In the genomic region with DNA sequence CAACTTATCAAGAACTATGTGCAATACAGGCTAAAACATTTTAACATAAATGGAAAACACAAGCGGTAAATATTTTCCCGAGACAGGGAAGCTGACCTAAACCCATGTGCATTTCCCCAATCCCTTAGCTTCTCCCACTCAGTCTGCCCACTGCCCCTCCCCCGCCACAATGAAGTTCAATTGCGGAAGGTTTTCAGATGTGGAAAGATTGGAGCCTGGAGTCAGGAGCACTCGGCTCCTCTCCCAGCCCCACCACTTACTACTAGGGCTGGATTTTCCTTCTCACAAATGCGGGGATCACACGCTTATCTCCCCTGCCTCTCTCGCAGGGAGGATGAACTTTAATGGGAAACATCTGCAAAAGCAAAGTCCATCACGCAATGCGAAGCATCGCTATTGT, we compare ENCODE assay signal across 9 mouse cellular contexts.
DNase-seq lines count a peak whose midpoint lies in the region; ATAC-seq and TF ChIP-seq lines count a peak whose summit lies in the region.
"Had no signal": no experiment of that assay in that cellular context is flagged by ENCODE, and none has a peak within 500 bp of the region (broad histone marks: within the 10 kb centered on the region; RNA-seq: fewer than 3 reads in every experiment).

No protein-coding gene starts in this region.

- no peaks in the 10 kb centered on the region for H3K9me3 ChIP-seq in forebrain, embryonic 12.5 days
- no peaks in the 10 kb centered on the region for H3K9me3 ChIP-seq in forebrain, postnatal 0 days (ENCODE audit: low read length)
- no peaks in the 10 kb centered on the region for H3K9me3 ChIP-seq in heart, embryonic 14.5 days (ENCODE audit: control insufficient read depth, low read length)
- no peaks in the 10 kb centered on the region for H3K9me3 ChIP-seq in intestine, postnatal 0 days (ENCODE audit: control insufficient read depth)

- intact Hi-C loops in left cerebral cortex, postnatal 14 days (cut with DNase I) = loop anchor here (2.0 to 10.0 kb wide), 2 partner anchors 163 to 523 kb away; no protein-coding TSS in a partner anchor

- no peak for DNase-seq in forebrain, postnatal 0 days
- DNase-seq in lung, postnatal 14 days = peak; percentile 3
- no peak for DNase-seq in left cerebral cortex, postnatal 14 days (ENCODE audit: low spot score in 2 of 2)
- no peak for DNase-seq in spleen, postnatal 4 days (ENCODE audit: low spot score in 2 of 2)

- H3K27ac ChIP-seq in forebrain, embryonic 12.5 days = no peak overlapping the region
- no peak overlapping the region for H3K27ac ChIP-seq in forebrain, postnatal 0 days (ENCODE audit: low read depth, low read length)
- H3K27ac ChIP-seq in brown adipose tissue, adult 24 weeks (replicated peaks; ENCODE audit: low read depth, low read length) = no peak overlapping the region
- no peak overlapping the region for H3K27ac ChIP-seq in heart, embryonic 14.5 days (replicated peaks in 1 of 2; ENCODE audit: control insufficient read depth in 1 of 2, insufficient read depth in 1 of 2, low read depth in 2 of 2, low read length in 2 of 2)
- no peak overlapping the region for H3K27ac ChIP-seq in intestine, postnatal 0 days (ENCODE audit: low read depth, low read length)

- peaks cover 5% of the 10 kb centered on the region; the same call in 1 of the 2 replicates for H3K4me1 ChIP-seq in forebrain, embryonic 12.5 days
- no peaks in the 10 kb centered on the region for H3K4me1 ChIP-seq in forebrain, postnatal 0 days (ENCODE audit: insufficient read depth)
- no peaks in the 10 kb centered on the region for H3K4me1 ChIP-seq in brown adipose tissue, adult 24 weeks (ENCODE audit: control insufficient read depth, insufficient read depth, insufficient read length, low read length)
- peaks cover 3 to 5% of the 10 kb centered on the region in 2 experiments; a peak in 2 of 4 replicates for H3K4me1 ChIP-seq in heart, embryonic 14.5 days (ENCODE audit: control insufficient read depth in 2 of 2, insufficient read depth in 2 of 2, low read length in 2 of 2)
- H3K4me1 ChIP-seq in intestine, postnatal 0 days (replicated peaks; ENCODE audit: control insufficient read depth, insufficient read depth, low read length) = no peaks in the 10 kb centered on the region

- TF ChIP-seq CTCF in forebrain, postnatal 0 days (IDR thresholded peaks at IDR 0.05; ENCODE audit: low read depth) = no peak
- TF ChIP-seq CTCF in intestine, postnatal 0 days (IDR thresholded peaks at IDR 0.05; ENCODE audit: low read depth) = no peak

- H3K27me3 ChIP-seq in forebrain, embryonic 12.5 days = no peaks in the 10 kb centered on the region
- H3K27me3 ChIP-seq in forebrain, postnatal 0 days (ENCODE audit: insufficient read depth, low read length) = no peaks in the 10 kb centered on the region
- no peaks in the 10 kb centered on the region for H3K27me3 ChIP-seq in heart, embryonic 14.5 days (ENCODE audit: control insufficient read depth, insufficient read depth, low read length)
- H3K27me3 ChIP-seq in intestine, postnatal 0 days (replicated peaks; ENCODE audit: control insufficient read depth, insufficient read depth, low read length) = no peaks in the 10 kb centered on the region
- H3K27me3 ChIP-seq: CH12.LX had no signal

- H3K9ac ChIP-seq in forebrain, embryonic 12.5 days = no peak overlapping the region
- H3K9ac ChIP-seq in forebrain, postnatal 0 days = no peak overlapping the region
- H3K9ac ChIP-seq in heart, embryonic 14.5 days (ENCODE audit: low read length) = no peak overlapping the region
- no peak overlapping the region for H3K9ac ChIP-seq in intestine, postnatal 0 days (ENCODE audit: low read depth, low read length)

- no peak overlapping the region for H3K4me2 ChIP-seq in forebrain, embryonic 12.5 days
- no peak overlapping the region for H3K4me2 ChIP-seq in forebrain, postnatal 0 days (ENCODE audit: low read depth)
- peak overlapping the region; percentile 44 for H3K4me2 ChIP-seq in heart, embryonic 14.5 days (ENCODE audit: low read length)
- H3K4me2 ChIP-seq in intestine, postnatal 0 days (replicated peaks; ENCODE audit: low read depth) = no peak overlapping the region

- WGBS in forebrain, embryonic 12.5 days = 59% methylated on average over 11 of the region's 11 CpGs
- 61% methylated on average over 11 of the region's 11 CpGs for WGBS in forebrain, postnatal 0 days
- 37% methylated on average over 11 of the region's 11 CpGs for whole genome bisulfite sequencing in heart, embryonic 14.5 days
- WGBS in intestine, postnatal 0 days = 60% methylated on average over 11 of the region's 11 CpGs

- peak; percentile 52 for ATAC-seq in forebrain, embryonic 12.5 days (ENCODE audit: low FRiP score)
- no peak; the same call in 1 of the 2 replicates for ATAC-seq in forebrain, postnatal 0 days
- no peak for ATAC-seq in heart, embryonic 14.5 days (ENCODE audit: insufficient number of reproducible peaks, insufficient read depth, low FRiP score, low read depth)
- no peak for ATAC-seq in intestine, postnatal 0 days

- H3K36me3 ChIP-seq in forebrain, embryonic 12.5 days (replicated peaks) = no peaks in the 10 kb centered on the region
- no peaks in the 10 kb centered on the region for H3K36me3 ChIP-seq in forebrain, postnatal 0 days (ENCODE audit: insufficient read depth)
- H3K36me3 ChIP-seq in heart, embryonic 14.5 days (ENCODE audit: control insufficient read depth, insufficient read depth, low read length) = no peaks in the 10 kb centered on the region
- no peaks in the 10 kb centered on the region for H3K36me3 ChIP-seq in intestine, postnatal 0 days (ENCODE audit: control insufficient read depth, insufficient read depth)

- H3K4me3 ChIP-seq in forebrain, embryonic 12.5 days (replicated peaks) = no peak overlapping the region
- H3K4me3 ChIP-seq in forebrain, postnatal 0 days (ENCODE audit: low read depth, low read length) = no peak overlapping the region
- peak overlapping the region; percentile 31; the same call in 1 of the 2 replicates for H3K4me3 ChIP-seq in brown adipose tissue, adult 24 weeks (ENCODE audit: insufficient read depth, low read depth, low read length)
- no peak overlapping the region for H3K4me3 ChIP-seq in heart, embryonic 14.5 days (ENCODE audit: control insufficient read depth in 1 of 2, insufficient read depth in 1 of 2, low read depth in 1 of 2, low read length in 2 of 2)
- no peak overlapping the region for H3K4me3 ChIP-seq in intestine, postnatal 0 days (ENCODE audit: low read depth, low read length)
